Mouse (Mus musculus): Measurements from ENCODE around the gene Dnah11. TPM values are rescaled to one million over a fixed set of nuclear protein-coding genes. Genes with fewer than 3 reads are reported as not detected.

Gene Dnah11
- polyA plus RNA-seq, 1 experiment from 2014 or later: 0.18 TPM

DNA sequence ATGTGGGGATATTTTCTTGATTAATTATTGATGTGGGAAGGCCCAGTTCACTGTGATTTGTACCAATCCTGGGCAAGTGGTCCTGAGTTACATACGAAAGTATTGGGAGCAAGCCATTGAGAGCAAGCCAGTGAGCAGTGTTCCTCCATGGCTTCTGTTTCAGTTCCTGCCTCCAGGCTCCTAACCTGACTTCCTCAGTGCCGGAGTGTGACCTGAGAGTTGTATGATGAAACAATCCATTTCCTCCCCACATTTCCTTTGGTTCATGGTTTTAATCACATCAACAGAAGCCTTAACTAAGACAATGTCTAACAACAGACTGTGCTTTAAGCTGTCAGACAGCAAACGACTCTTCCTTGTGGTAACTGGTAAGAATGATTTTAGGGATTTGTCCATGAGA, 114.0 kb downstream of the Dnah11 start:
- H3K4me3 ChIP-seq (replicated peaks): no peak overlapping the region
- WGBS: 84% methylated on average over 3 of the region's 3 CpGs
- no peaks in the 10 kb centered on the region for H3K4me1 ChIP-seq
- H3K27ac ChIP-seq (replicated peaks): no peak overlapping the region
- H3K27me3 ChIP-seq (replicated peaks): no peaks in the 10 kb centered on the region
- no peaks in the 10 kb centered on the region for H3K36me3 ChIP-seq
- no peak overlapping the region for H3K4me2 ChIP-seq
- ATAC-seq (ENCODE audit: low FRiP score): no peak
- H3K9me3 ChIP-seq (replicated peaks): no peaks in the 10 kb centered on the region
- H3K9ac ChIP-seq (replicated peaks): no peak overlapping the region

DNA sequence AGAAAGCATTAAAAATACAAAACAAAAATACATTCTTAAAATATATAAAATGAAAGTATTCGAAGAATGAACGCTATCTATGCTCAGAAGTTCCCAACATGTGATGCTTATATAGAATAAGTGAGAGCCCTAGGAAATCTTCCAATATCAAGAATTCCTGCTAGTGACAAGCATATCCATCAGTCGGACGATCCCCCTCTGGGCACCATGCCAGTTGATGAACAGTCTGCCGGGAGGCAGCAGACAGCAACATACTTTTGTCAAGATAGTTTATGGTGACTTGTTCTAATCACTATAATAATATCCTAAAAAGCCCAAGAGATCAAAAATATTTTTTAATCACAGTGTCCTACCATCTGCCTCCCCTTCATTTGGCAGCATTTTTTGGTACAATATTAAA, 114.7 kb downstream of the Dnah11 start:
- Histone ChIP-seq H3K9ac (replicated peaks) (no peak overlapping the region), H3K4me3 (replicated peaks) (no peak overlapping the region), H3K4me1 (no peaks in the 10 kb centered on the region), H3K27me3 (replicated peaks) (no peaks in the 10 kb centered on the region), H3K4me2 (no peak overlapping the region), H3K27ac (replicated peaks) (no peak overlapping the region), H3K36me3 (no peaks in the 10 kb centered on the region), H3K9me3 (replicated peaks) (no peaks in the 10 kb centered on the region)
- no peak for ATAC-seq (ENCODE audit: low FRiP score)
- whole genome bisulfite sequencing: 60% methylated on average over 5 of the region's 5 CpGs

DNA sequence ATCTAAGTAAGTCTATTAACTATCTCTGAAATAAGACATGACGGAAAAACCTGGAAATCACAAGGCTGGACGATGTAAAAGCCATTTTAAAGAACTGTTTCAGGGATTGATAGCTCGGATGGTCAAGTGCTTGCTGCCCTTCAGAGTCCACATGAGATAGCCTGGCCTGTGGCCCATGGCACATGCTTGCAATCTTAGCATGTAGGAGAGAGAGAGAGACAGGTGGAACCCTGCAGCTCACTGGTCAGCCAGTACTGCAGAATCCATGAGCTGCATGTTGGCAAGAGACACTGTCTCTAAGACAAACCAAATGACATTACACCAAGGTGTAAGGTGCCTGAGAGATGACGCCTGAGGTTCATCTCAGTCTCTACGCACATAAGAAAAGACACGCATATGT, 118.4 kb downstream of the Dnah11 start:
- WGBS: 96% methylated on average over 6 of the region's 6 CpGs
- H3K27me3 ChIP-seq (replicated peaks): no peaks in the 10 kb centered on the region
- H3K9ac ChIP-seq (replicated peaks): no peak overlapping the region
- no peaks in the 10 kb centered on the region for H3K36me3 ChIP-seq
- ATAC-seq (ENCODE audit: low FRiP score): no peak
- H3K4me1 ChIP-seq: no peaks in the 10 kb centered on the region
- no peak overlapping the region for H3K4me3 ChIP-seq (replicated peaks)
- no peaks in the 10 kb centered on the region for H3K9me3 ChIP-seq (replicated peaks)
- no peak overlapping the region for H3K27ac ChIP-seq (replicated peaks)
- no peak overlapping the region for H3K4me2 ChIP-seq

DNA sequence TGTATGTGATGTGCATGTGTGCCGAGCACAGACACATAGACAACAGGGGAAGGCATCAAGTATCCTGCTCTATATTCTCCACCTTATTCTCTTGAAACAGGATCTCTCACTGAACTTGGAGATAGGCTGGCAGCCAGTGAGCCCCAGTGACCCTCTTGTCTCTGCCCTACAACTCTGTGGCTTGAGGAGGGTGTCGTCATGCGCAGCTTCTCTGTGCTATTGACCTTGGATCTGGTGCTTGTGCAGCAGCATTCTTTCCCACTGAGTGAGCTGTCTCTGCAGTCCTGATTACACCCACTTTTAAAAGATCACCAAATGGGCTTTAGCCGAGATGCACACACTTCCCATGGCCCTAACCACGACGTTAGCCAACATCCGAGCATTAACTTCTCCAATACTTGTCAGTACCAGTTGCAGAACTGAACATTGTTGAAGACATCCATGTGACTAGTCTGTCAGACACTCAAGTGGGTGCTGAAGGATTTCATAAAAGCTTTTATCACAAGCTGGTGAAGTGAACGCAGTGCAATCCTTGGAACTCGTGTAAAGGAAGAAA, 120.3 kb downstream of the Dnah11 start:
- no peaks in the 10 kb centered on the region for H3K9me3 ChIP-seq (replicated peaks)
- H3K9ac ChIP-seq (replicated peaks): no peak overlapping the region
- no peaks in the 10 kb centered on the region for H3K36me3 ChIP-seq
- no peak overlapping the region for H3K4me2 ChIP-seq
- ATAC-seq (ENCODE audit: low FRiP score): no peak
- no peaks in the 10 kb centered on the region for H3K4me1 ChIP-seq
- 80% methylated on average over 9 of the region's 9 CpGs for WGBS
- H3K27me3 ChIP-seq (replicated peaks): no peaks in the 10 kb centered on the region
- H3K27ac ChIP-seq (replicated peaks): no peak overlapping the region
- no peak overlapping the region for H3K4me3 ChIP-seq (replicated peaks)

DNA sequence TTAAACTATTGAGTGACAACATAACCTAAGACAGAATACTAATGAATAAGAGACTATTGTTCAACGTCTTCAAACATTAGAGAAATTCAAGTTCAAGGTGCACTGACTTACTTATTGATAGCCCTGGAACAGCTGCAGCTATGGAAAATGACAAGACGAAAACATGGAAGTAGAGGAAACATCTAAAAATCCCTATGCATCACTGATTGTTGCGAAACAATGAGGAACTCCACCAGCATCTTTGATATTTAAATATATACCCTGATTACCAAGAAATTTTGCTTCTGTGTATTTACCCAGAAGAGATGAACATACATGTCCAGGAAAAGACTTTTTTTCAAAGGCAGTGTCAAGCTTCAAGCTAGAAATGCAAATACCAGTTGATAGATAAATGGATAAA, 122.0 kb downstream of the Dnah11 start:
- ATAC-seq (ENCODE audit: low FRiP score): no peak
- WGBS: 77% methylated on average over 3 of the region's 3 CpGs
- Histone ChIP-seq H3K4me1 (peaks cover 3% of the 10 kb centered on the region; the same call in 1 of the 2 replicates), H3K36me3 (no peaks in the 10 kb centered on the region), H3K27me3 (replicated peaks) (no peaks in the 10 kb centered on the region), H3K27ac (replicated peaks) (no peak overlapping the region), H3K9ac (replicated peaks) (no peak overlapping the region), H3K4me2 (no peak overlapping the region), H3K9me3 (replicated peaks) (no peaks in the 10 kb centered on the region), H3K4me3 (replicated peaks) (no peak overlapping the region)

DNA sequence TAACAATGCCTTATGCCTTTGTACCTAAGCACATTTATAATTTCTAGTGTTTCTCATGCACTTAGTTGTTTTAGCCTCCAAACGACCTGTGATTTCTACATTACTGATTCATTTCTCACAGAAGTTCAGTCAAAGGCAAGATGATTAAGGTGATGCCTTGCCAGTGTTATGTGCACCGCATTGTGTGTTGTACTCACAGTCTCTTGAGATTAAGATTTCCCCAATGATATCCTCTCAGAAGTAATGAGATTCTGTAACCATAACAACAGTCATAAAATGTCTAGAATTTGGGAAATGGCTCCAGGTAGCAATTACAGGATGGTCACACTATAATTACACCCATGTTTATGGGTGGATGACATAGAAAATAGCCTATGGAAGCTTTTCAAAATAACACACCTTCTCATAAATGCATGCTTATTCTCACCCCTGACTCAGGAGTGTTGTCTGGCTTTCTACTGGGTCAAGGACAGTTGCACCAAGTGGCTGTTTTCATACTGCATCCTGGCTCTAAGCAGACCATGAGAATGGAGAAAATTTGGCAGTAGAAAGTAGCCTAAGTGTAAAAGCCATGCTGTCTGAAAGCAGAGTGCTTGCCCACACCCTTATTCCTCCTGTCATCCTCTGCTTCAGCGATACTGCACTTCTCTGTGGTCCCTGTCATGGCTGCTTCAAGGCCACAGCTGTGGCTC, 126.5 kb downstream of the Dnah11 start:
- Histone ChIP-seq H3K4me3 (replicated peaks) (no peak overlapping the region), H3K4me2 (no peak overlapping the region), H3K27ac (replicated peaks) (no peak overlapping the region), H3K4me1 (peaks cover 3% of the 10 kb centered on the region; the same call in 1 of the 2 replicates), H3K9me3 (replicated peaks) (no peaks in the 10 kb centered on the region), H3K36me3 (no peaks in the 10 kb centered on the region), H3K9ac (replicated peaks) (no peak overlapping the region), H3K27me3 (replicated peaks) (no peaks in the 10 kb centered on the region)
- ATAC-seq (ENCODE audit: low FRiP score): no peak
- WGBS: 65% methylated on average over 3 of the region's 3 CpGs

DNA sequence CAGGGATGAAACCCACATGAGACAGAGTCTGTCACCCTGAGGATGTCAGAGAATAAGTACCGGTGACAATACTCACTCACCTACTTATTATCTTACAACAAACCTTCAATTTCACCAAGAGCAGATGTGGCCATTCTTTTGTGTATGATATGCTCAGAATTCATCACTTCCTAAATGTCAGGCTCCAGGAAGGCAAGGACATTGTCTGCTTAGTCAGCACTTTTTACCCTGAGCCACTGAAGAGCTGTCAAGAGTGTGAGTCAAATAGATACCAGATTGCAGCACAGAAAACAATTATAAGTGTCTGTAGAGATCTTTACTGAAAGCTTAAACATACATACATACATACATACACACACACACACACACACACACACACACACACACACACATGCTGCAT, 127.2 kb downstream of the Dnah11 start:
- Histone ChIP-seq H3K27me3 (replicated peaks) (no peaks in the 10 kb centered on the region), H3K27ac (replicated peaks) (no peak overlapping the region), H3K36me3 (no peaks in the 10 kb centered on the region), H3K9me3 (replicated peaks) (no peaks in the 10 kb centered on the region), H3K4me1 (peaks cover 3% of the 10 kb centered on the region; the same call in 1 of the 2 replicates), H3K4me2 (no peak overlapping the region), H3K9ac (replicated peaks) (no peak overlapping the region), H3K4me3 (replicated peaks) (no peak overlapping the region)
- WGBS: 88% methylated on average over 1 of the region's 1 CpGs
- ATAC-seq (ENCODE audit: low FRiP score): no peak

DNA sequence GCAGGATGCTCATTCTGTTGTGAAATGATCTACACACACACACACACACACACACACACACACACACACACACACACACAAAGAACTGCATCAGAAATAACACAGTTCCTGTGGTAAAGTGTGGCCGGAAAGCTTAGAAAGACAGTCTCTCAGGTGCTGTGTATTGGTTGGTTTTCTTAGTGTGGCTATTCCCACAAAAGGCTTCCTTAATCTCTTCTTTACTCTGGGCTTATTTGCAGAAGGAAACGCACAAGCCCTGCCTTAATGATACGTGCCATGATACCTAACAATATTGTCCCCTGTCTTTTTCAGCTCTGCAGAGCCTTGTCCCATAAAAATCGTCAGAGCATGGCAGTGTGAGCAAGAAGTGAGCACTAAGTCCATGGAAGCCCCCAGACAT, 130.1 kb downstream of the Dnah11 start:
- Histone ChIP-seq H3K9ac (replicated peaks) (no peak overlapping the region), H3K9me3 (replicated peaks) (no peaks in the 10 kb centered on the region), H3K4me1 (peaks cover 3% of the 10 kb centered on the region; the same call in 1 of the 2 replicates), H3K4me3 (replicated peaks) (no peak overlapping the region), H3K4me2 (no peak overlapping the region), H3K27me3 (replicated peaks) (no peaks in the 10 kb centered on the region), H3K27ac (replicated peaks) (no peak overlapping the region), H3K36me3 (no peaks in the 10 kb centered on the region)
- no peak for ATAC-seq (ENCODE audit: low FRiP score)
- WGBS: 61% methylated on average over 4 of the region's 4 CpGs

DNA sequence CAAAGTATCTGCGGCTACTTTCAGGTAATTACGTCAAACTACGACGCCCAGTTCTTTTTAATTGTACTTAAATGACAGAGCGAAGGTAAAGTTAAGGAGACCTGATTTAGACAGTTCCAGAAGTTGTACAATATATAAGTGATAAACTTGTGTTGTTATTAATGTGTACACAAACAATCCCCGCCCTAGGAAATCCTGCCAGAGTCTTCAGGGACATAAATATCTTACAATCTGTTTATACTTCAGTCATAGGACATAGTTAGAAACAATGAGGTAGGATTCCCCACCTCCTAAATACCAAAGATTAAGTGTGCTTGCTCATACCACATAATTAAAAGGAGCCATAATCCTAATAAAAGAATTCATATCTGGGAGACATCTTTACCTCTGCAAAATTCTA, 136.5 kb downstream of the Dnah11 start:
- H3K36me3 ChIP-seq: no peaks in the 10 kb centered on the region

DNA sequence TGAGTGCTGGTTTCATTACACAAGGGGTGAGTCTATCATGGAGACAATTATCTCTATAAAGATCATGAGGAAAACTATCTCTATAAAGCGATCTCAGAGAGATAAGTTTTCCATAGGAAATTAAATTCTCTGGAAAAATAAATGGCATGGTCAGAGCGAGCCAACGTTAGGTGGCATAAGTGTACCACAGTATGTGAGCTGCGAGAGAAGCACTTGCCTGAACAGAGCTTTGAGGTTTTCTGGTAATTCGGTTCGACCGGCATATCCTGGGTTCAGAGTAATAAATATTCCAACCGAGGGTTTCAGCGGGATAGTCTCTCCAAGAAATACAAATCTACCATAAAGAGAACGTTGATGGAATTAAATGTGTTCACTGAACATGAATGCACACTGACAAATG, 142.0 kb downstream of the Dnah11 start:
- H3K4me3 ChIP-seq (replicated peaks): no peak overlapping the region
- no peaks in the 10 kb centered on the region for H3K9me3 ChIP-seq (replicated peaks)
- H3K4me2 ChIP-seq: no peak overlapping the region
- no peak overlapping the region for H3K27ac ChIP-seq (replicated peaks)
- H3K36me3 ChIP-seq: no peaks in the 10 kb centered on the region
- H3K27me3 ChIP-seq (replicated peaks): no peaks in the 10 kb centered on the region
- H3K4me1 ChIP-seq: 0 out of 2 replicates have a peak, but pooled peaks cover 3% of the 10 kb centered on the region
- no peak overlapping the region for H3K9ac ChIP-seq (replicated peaks)
- ATAC-seq (ENCODE audit: low FRiP score): peak; percentile 63; the same call in 1 of the 2 replicates
- WGBS: 51% methylated on average over 10 of the region's 10 CpGs

More for the DNA sequence above, 136.5 kb downstream of the Dnah11 start:
- H3K9me3 ChIP-seq (replicated peaks): no peaks in the 10 kb centered on the region
- no peaks in the 10 kb centered on the region for H3K27me3 ChIP-seq (replicated peaks)
- 92% methylated on average over 6 of the region's 6 CpGs for WGBS
- no peak overlapping the region for H3K9ac ChIP-seq (replicated peaks)
- no peak for ATAC-seq (ENCODE audit: low FRiP score)
- H3K4me2 ChIP-seq: no peak overlapping the region
- no peak overlapping the region for H3K4me3 ChIP-seq (replicated peaks)
- 0 out of 2 replicates have a peak, but pooled peaks cover 2% of the 10 kb centered on the region for H3K4me1 ChIP-seq
- no peak overlapping the region for H3K27ac ChIP-seq (replicated peaks)

DNA sequence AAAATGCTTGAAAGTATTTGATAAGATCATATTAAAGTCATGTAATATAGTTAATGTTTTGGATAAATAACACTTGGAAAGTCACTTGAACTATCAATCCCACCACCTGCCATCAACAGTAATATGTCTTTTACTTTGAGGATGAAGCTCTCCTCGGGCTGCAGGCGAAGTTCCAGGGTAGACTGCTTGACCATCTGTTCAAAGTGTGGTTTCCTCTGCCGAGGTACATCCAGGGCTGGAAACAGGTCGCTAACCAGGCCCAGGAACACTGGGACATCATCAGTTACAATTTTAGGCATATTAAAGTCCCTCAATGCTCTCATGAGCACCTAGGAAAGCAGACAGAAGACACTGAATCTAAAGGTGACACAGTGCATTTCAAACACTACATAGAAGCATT, 153.5 kb downstream of the Dnah11 start:
- H3K4me1 ChIP-seq: no peaks in the 10 kb centered on the region
- no peak overlapping the region for H3K4me2 ChIP-seq
- H3K27ac ChIP-seq (replicated peaks): no peak overlapping the region
- H3K9me3 ChIP-seq (replicated peaks): no peaks in the 10 kb centered on the region
- no peaks in the 10 kb centered on the region for H3K36me3 ChIP-seq
- 86% methylated on average over 4 of the region's 4 CpGs for whole genome bisulfite sequencing
- H3K4me3 ChIP-seq (replicated peaks): no peak overlapping the region
- H3K9ac ChIP-seq (replicated peaks): no peak overlapping the region
- ATAC-seq (ENCODE audit: low FRiP score): no peak
- H3K27me3 ChIP-seq (replicated peaks): no peaks in the 10 kb centered on the region

DNA sequence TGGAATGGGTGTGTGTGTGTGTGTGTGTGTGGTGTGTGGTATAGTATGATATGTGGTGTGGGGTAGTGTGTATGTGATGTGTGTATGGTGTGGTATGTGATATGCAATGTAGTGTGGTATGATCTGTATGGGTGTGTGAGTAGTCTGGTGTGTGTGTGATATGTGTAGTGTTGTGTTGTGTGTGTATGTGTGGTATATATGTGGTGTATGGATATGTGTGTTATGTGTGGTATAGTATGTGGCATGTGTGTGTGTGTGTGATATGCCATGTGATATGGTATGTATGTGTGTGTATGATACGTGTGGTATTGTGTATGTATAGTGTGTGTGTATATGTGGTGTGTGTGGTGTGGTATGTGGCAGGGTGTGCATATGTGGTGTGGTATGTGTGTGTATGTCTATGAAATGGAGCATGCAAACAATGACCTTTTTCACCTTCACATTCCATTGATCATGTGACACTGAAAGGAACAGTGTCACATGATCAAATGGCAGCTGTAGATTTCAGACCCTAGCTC, 155.7 kb downstream of the Dnah11 start:
- no peak for ATAC-seq (ENCODE audit: low FRiP score)
- 94% methylated on average over 1 of the region's 1 CpGs for WGBS
- Histone ChIP-seq H3K4me3 (replicated peaks) (no peak overlapping the region), H3K27ac (replicated peaks) (no peak overlapping the region), H3K4me1 (no peaks in the 10 kb centered on the region), H3K36me3 (no peaks in the 10 kb centered on the region), H3K27me3 (replicated peaks) (no peaks in the 10 kb centered on the region), H3K4me2 (no peak overlapping the region), H3K9ac (replicated peaks) (no peak overlapping the region), H3K9me3 (replicated peaks) (no peaks in the 10 kb centered on the region)

Measured in neural tube, embryonic 15.5 days (tissue).